Mouse (Mus musculus) ES-Bruce4 (cell line): Measurements from ENCODE around the gene Cradd.

Source experiments
- CTCF ChIP-seq: IDR thresholded peaks from one replicate; pipeline ENCODE4 v1.8.1; 2011; ENCODE audit warnings: low read depth, low read length
- EP300 ChIP-seq: IDR thresholded peaks from 2 replicates; pipeline ENCODE4 v1.6.1; 2011; ENCODE audit warnings: low read depth, low read length; ENCODE audit not compliant: insufficient read depth
- POLR2A ChIP-seq: IDR thresholded peaks from one replicate; pipeline ENCODE4 v1.8.1; 2011; ENCODE audit warnings: low read length; ENCODE audit not compliant: insufficient read depth

- no peak for TF ChIP-seq EP300
- TF ChIP-seq CTCF, result no peak
- TF ChIP-seq POLR2A, result no peak
Measured at GRCm38 (mm10) chr10:95308991-95309390, 14.9 kb downstream of the Cradd start.
